In genomic region chr3:138143315-138144059, GRCm38 (mm10) we compare ENCODE assay signal across 8 mouse cellular contexts. TPM values are rescaled to one million over a fixed set of nuclear protein-coding genes. Genes with fewer than 3 reads are reported as not detected.
DNase-seq lines count a peak whose midpoint lies in the region; ATAC-seq and TF ChIP-seq lines count a peak whose summit lies in the region.

Gene Trmt10a (plus strand): TSS chr3:138143448.

- H3K9me3 ChIP-seq in hindbrain, embryonic 13.5 days: no peaks in the 10 kb centered on the region

- peak within 1 kb of the TSS; percentile 97 for H3K27ac ChIP-seq in hindbrain, embryonic 13.5 days

- H3K4me2 ChIP-seq in hindbrain, embryonic 13.5 days: peak within 1 kb of the TSS; percentile 76

- H3K9ac ChIP-seq in hindbrain, embryonic 13.5 days: peak within 1 kb of the TSS; percentile 81

- peaks cover 4% of the 10 kb centered on the region for H3K4me1 ChIP-seq in hindbrain, embryonic 13.5 days (replicated peaks)

- TF ChIP-seq CTCF in Patski (IDR thresholded peaks at IDR 0.05): no peak

- POLR2A ChIA-PET in Patski (lab: Charles Lee): interaction anchor here (0.5 to 3.6 kb wide), 18 partner anchors 15 to 563 kb away, joined by 3 to 24 read pairs (median 4); partner anchors contain the start of gene Dnajb14

- CTCF ChIA-PET in Patski (lab: Charles Lee): interaction anchor here (0.7 to 5.0 kb wide), 22 partner anchors 9 to 364 kb away, joined by 3 to 142 read pairs (median 5); partner anchors contain the start of gene H2afz

- DNase-seq in Patski (ENCODE audit: low read depth, low spot score): peak; percentile 99
- DNase-seq in cerebellum, postnatal 14 days: peak; percentile 99
- peak; percentile 95 to 98 for DNase-seq in frontal cortex, postnatal 14 days (ENCODE audit: low spot score in 2 of 2)
- DNase-seq in layer of hippocampus, postnatal 25 days (ENCODE audit: extremely low spot score in 1 of 2, low spot score in 1 of 2): peak; percentile 95 to 96
- DNase-seq in lung, postnatal 25 days (ENCODE audit: low spot score): peak; percentile 99
- peak; percentile 98 for DNase-seq in retina, embryonic 14.5 days (ENCODE audit: low spot score)
- DNase-seq in thymus, postnatal 4 days: peak; percentile 98

- no peaks in the 10 kb centered on the region for H3K36me3 ChIP-seq in hindbrain, embryonic 13.5 days

- ATAC-seq in Patski: peak; percentile 89
- ATAC-seq in hindbrain, embryonic 13.5 days (ENCODE audit: low FRiP score): peak; percentile 99

- H3K4me3 ChIP-seq in hindbrain, embryonic 13.5 days: peak within 1 kb of the TSS; percentile 61

- WGBS in hindbrain, embryonic 13.5 days: under 1% methylated on average over 70 of the region's 70 CpGs

- no peaks in the 10 kb centered on the region for H3K27me3 ChIP-seq in Patski
- no peaks in the 10 kb centered on the region for H3K27me3 ChIP-seq in hindbrain, embryonic 13.5 days

- in situ Hi-C loops in Patski (cut with MboI; ENCODE audit: low pct_unique_long_range_greater_than_20kb): loop anchor here (5.0 kb wide), 1 partner anchor 276 kb away; the partner anchor contains the start of gene Dnajb14

RNA-seq across cellular contexts. Expression of gene Trmt10a, which starts in this region (rescaled TPM):
- polyA plus RNA-seq in Patski (2021): 17.0 TPM
- 8.1 TPM in 2 replicates for polyA plus RNA-seq in hindbrain, embryonic 13.5 days (2015; fragmentation: Nextera tagmentation; extraction: Ambion mirVana)
- total RNA-seq in layer of hippocampus, postnatal 25 days (2021): 1 to 10 TPM; 4.2 to 4.9 TPM

Comparison
In these comparisons a context has a peak if more than half of its experiments do, and no peak if none do; other contexts are left out.
1. Peak in every context shown above with its lines: DNase-seq, ATAC-seq, H3K4me3 ChIP-seq and H3K27ac ChIP-seq.